ENCODE assay signal across 13 mouse cellular contexts in the genomic region with DNA sequence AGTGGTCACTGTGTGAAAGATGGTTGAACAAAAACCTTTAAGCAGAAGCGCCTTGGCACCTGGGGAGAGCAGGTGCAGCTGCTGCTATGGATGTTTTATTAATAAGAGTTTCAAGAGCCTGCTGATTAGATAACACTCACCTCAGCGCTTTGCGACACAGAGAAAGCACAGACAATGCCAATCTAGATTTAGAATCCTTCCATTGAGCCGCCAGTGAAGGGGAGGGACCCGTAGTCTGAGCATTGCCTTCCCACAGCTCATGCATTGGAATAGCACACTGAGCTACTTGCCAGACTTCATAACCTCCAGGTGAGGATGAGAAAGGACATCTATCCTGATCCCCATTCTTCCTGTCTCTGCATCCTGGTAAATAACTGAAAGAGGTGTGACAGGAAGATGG.
"Had no signal": no experiment of that assay in that cellular context is flagged by ENCODE, and none has a peak within 500 bp of the region (broad histone marks: within the 10 kb centered on the region; RNA-seq: fewer than 3 reads in every experiment).

No protein-coding gene starts in this region.

- H3K4me3 ChIP-seq: limb, embryonic 10.5 days; liver, embryonic 12.5 days; myocyte; neural tube, embryonic 15.5 days had no signal

- H3K4me2 ChIP-seq: liver, embryonic 12.5 days; lung, embryonic 14.5 days; neural tube, embryonic 15.5 days had no signal

- H3K36me3 ChIP-seq: limb, embryonic 10.5 days; liver, embryonic 12.5 days; neural tube, embryonic 15.5 days had no signal

- ATAC-seq: liver, embryonic 12.5 days had no signal

- DNase-seq: kidney, adult 18-20 months; kidney, postnatal 10 days; kidney, postnatal 4 days; lung, embryonic 14.5 days; lung, postnatal 10 days; lung, postnatal 4 days; right cerebral cortex, adult 18-20 months; thymus, postnatal 14 days had no signal

- H3K4me1 ChIP-seq: limb, embryonic 10.5 days; liver, embryonic 12.5 days; neural tube, embryonic 15.5 days had no signal

- H3K27me3 ChIP-seq: liver, embryonic 12.5 days; neural tube, embryonic 15.5 days had no signal

- H3K27ac ChIP-seq: limb, embryonic 10.5 days; liver, embryonic 12.5 days; neural tube, embryonic 15.5 days; stomach, postnatal 0 days had no signal

- H3K9ac ChIP-seq: liver, embryonic 12.5 days; lung, embryonic 14.5 days; neural tube, embryonic 15.5 days had no signal

- H3K9me3 ChIP-seq: limb, embryonic 10.5 days; liver, embryonic 12.5 days; neural tube, embryonic 15.5 days had no signal
